Mouse (Mus musculus): Measurements from ENCODE around the gene Anks4b.

Gene Anks4b

GRCm38 (mm10) chr7:120173603-120174244, at the start of gene Anks4b:
Gene Anks4b (plus strand): TSS chr7:120173858.
- no peak for DNase-seq (ENCODE audit: low spot score in 2 of 2)

GRCm38 (mm10) chr7:120124844-120125243, 48.8 kb upstream of the Anks4b start:
- peak; percentile 84 to 85 for DNase-seq (ENCODE audit: low spot score in 2 of 2)

- no peak for DNase-seq (ENCODE audit: low spot score in 2 of 2)
These were observed 46.5 kb upstream of the Anks4b start for GRCm38 (mm10) chr7:120126976-120127685.

GRCm38 (mm10) chr7:120127686-120128059, 46.0 kb upstream of the Anks4b start:
- no peak for DNase-seq (ENCODE audit: low spot score in 2 of 2)

GRCm38 (mm10) chr7:120128951-120129350, 44.7 kb upstream of the Anks4b start:
- peak; percentile 46 to 49 for DNase-seq (ENCODE audit: low spot score in 2 of 2)

- no peak for DNase-seq (ENCODE audit: low spot score in 2 of 2)
These were observed 30.9 kb upstream of the Anks4b start for GRCm38 (mm10) chr7:120142743-120143142.

GRCm38 (mm10) chr7:120145191-120145590, 28.5 kb upstream of the Anks4b start, which contains the start of gene Zp2:
Gene Zp2 (minus strand): TSS chr7:120145291.
- DNase-seq (ENCODE audit: low spot score in 2 of 2), result no peak

- DNase-seq (ENCODE audit: low spot score in 2 of 2), result no peak
These were observed 23.4 kb upstream of the Anks4b start for GRCm38 (mm10) chr7:120150257-120150656.

- DNase-seq (ENCODE audit: low spot score in 2 of 2), result no peak
These were observed 22.8 kb upstream of the Anks4b start for GRCm38 (mm10) chr7:120150898-120151297.

- DNase-seq (ENCODE audit: low spot score in 2 of 2), result no peak
These were observed 16.7 kb upstream of the Anks4b start for GRCm38 (mm10) chr7:120156841-120157409.

GRCm38 (mm10) chr7:120157575-120158061, 16.0 kb upstream of the Anks4b start:
- no peak for DNase-seq (ENCODE audit: low spot score in 2 of 2)

- no peak for DNase-seq (ENCODE audit: low spot score in 2 of 2)
These were observed 15.5 kb upstream of the Anks4b start for GRCm38 (mm10) chr7:120158121-120158613.

GRCm38 (mm10) chr7:120163581-120164251, 9.9 kb upstream of the Anks4b start:
- DNase-seq (ENCODE audit: low spot score in 2 of 2), result no peak

GRCm38 (mm10) chr7:120172188-120172700, 1.4 kb upstream of the Anks4b start:
- DNase-seq (ENCODE audit: low spot score in 2 of 2), result no peak

GRCm38 (mm10) chr7:120174723-120175504, 1.3 kb downstream of the Anks4b start:
- peak in 1 of 2 experiments; percentile 20 for DNase-seq (ENCODE audit: low spot score in 2 of 2)

GRCm38 (mm10) chr7:120177611-120178010, 4.0 kb downstream of the Anks4b start:
- no peak for DNase-seq (ENCODE audit: low spot score in 2 of 2)

GRCm38 (mm10) chr7:120178935-120179334, 5.3 kb downstream of the Anks4b start:
- DNase-seq (ENCODE audit: low spot score in 2 of 2), result no peak

- no peak for DNase-seq (ENCODE audit: low spot score in 2 of 2)
These were observed 6.9 kb downstream of the Anks4b start for GRCm38 (mm10) chr7:120180547-120180946.

GRCm38 (mm10) chr7:120181401-120182230, 8.0 kb downstream of the Anks4b start:
- DNase-seq (ENCODE audit: low spot score in 2 of 2), result no peak

GRCm38 (mm10) chr7:120182891-120183290, 9.2 kb downstream of the Anks4b start:
- no peak for DNase-seq (ENCODE audit: low spot score in 2 of 2)
